Mouse (Mus musculus) forebrain, embryonic 14.5 days (tissue): ENCODE results near the gene Ugt2b34. TPM values are rescaled to one million over a fixed set of nuclear protein-coding genes. Genes with fewer than 3 reads are reported as not detected.
"Not testable (repeated sequence)": the region's sequence is repeated elsewhere in the genome, so short reads cannot be mapped to it uniquely, and the experiment has no call there.

ENCODE experiments used
- ATAC-seq: fragments of 200-750 bp; cut with Nextera tagmentation; 2 replicates; pipeline ENCODE4 v1.8.0; 2017; ENCODE audit warnings: mild to moderate bottlenecking, moderate library complexity
- DNase-seq: peaks from one replicate; pipeline ENCODE4 v3.0.0-alpha.2; 2015; ENCODE audit warnings: low spot score
- H3K27ac ChIP-seq: fragments of 300-500 bp; sonication (generic); 2 replicates; pipeline ENCODE4 v1.5.1; 2014; ENCODE audit warnings: low read depth, mild to moderate bottlenecking, control low read depth, low read length, moderate library complexity
- H3K27me3 ChIP-seq: fragments of 300-500 bp; sonication (generic); replicated peaks from 2 replicates; pipeline ENCODE4 v1.6.1; 2014; ENCODE audit warnings: low read length, control low read depth, mixed read lengths; ENCODE audit not compliant: control insufficient read depth, insufficient read depth
- H3K36me3 ChIP-seq: fragments of 300-500 bp; sonication (generic); 2 replicates; pipeline ENCODE4 v1.6.1; 2014; ENCODE audit warnings: low read length, control low read depth; ENCODE audit not compliant: control insufficient read depth, insufficient read depth
- H3K4me1 ChIP-seq: fragments of 300-500 bp; sonication (generic); 2 replicates; pipeline ENCODE4 v1.6.1; 2014; ENCODE audit warnings: antibody characterized with exemption, low read length, control low read depth; ENCODE audit not compliant: control insufficient read depth, insufficient read depth
- H3K4me2 ChIP-seq: fragments of 300-500 bp; sonication (generic); 2 replicates; pipeline ENCODE4 v1.6.1; 2014; ENCODE audit warnings: mild to moderate bottlenecking, control low read depth, low read length
- H3K4me3 ChIP-seq: fragments of 300-500 bp; sonication (generic); 2 replicates; pipeline ENCODE4 v1.5.1; 2014; ENCODE audit warnings: low read depth, low read length, control low read depth
- H3K9ac ChIP-seq: fragments of 300-500 bp; sonication (generic); 2 replicates; pipeline ENCODE4 v1.6.1; 2014; ENCODE audit warnings: mild to moderate bottlenecking, low read length, control low read depth, moderate library complexity
- H3K9me3 ChIP-seq: fragments of 300-500 bp; sonication (generic); replicated peaks from 2 replicates; pipeline ENCODE4 v1.6.1; 2016; ENCODE audit warnings: low read length, control low read depth, mixed read lengths; ENCODE audit not compliant: control insufficient read depth
- WGBS: fragments of 180-500 bp; shearing (Covaris S2); extraction: QIAGEN DNeasy Blood & Tissue Kit; methylation state at CpG from one replicate; pipeline ENCODE4 v1.1.7; 2014; 5-methylcytosine and 5-hydroxymethylcytosine counted together
- polyA plus RNA-seq: library from polyadenylated mRNA; unstranded; fragments of >200 nt; fragmentation: Nextera tagmentation; extraction: Ambion mirVana; gene quantifications from 2 replicates; pipeline ENCODE4 v1.2.1, GENCODE M21; 2014

The Ugt2b34 gene
- polyA plus RNA-seq, 1 experiment from 2014 or later = not detected

DNA sequence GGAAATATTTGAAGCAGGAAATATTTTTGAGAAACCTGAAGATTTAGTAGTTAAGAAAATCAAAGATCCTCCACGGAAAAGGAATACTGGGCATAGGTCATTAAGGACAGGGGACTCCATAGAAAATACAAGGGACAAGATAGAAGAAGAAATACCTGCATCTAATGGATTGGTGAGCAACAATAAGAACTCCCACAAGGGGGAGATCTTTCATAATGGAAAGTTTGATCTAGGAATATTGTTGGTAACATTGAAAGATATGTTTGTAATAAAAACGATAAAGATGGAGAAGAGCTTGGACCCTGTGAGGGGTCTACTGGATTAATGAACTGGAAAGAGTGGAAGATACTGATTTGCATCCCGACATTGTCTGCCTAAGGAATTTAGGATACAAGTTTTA is 20.1 kb downstream of the Ugt2b34 start:
- DNase-seq = peak; percentile 29
- Histone ChIP-seq H3K4me3 (no peak overlapping the region), H3K4me1 (no peaks in the 10 kb centered on the region), H3K36me3 (no peaks in the 10 kb centered on the region), H3K27ac (no peak overlapping the region), H3K9me3 (no peaks in the 10 kb centered on the region), H3K4me2 (no peak overlapping the region), H3K9ac (no peak overlapping the region), H3K27me3 (no peaks in the 10 kb centered on the region)
- no peak for ATAC-seq
- 53% methylated on average over 3 of the region's 3 CpGs for WGBS

- no peak overlapping the region for H3K4me3 ChIP-seq
- H3K4me2 ChIP-seq = no peak overlapping the region
- no peaks in the 10 kb centered on the region for H3K36me3 ChIP-seq
- ATAC-seq (no peak), DNase-seq (no peak)
- H3K27me3 ChIP-seq = no peaks in the 10 kb centered on the region
- no peak overlapping the region for H3K27ac ChIP-seq
- H3K9ac ChIP-seq = no peak overlapping the region
- 65% methylated on average over 1 of the region's 1 CpGs for WGBS
- no peaks in the 10 kb centered on the region for H3K4me1 ChIP-seq
- no peaks in the 10 kb centered on the region for H3K9me3 ChIP-seq
Observed at GRCm38 (mm10) chr5:86871877-86872276, 34.9 kb downstream of the Ugt2b34 start.

DNA sequence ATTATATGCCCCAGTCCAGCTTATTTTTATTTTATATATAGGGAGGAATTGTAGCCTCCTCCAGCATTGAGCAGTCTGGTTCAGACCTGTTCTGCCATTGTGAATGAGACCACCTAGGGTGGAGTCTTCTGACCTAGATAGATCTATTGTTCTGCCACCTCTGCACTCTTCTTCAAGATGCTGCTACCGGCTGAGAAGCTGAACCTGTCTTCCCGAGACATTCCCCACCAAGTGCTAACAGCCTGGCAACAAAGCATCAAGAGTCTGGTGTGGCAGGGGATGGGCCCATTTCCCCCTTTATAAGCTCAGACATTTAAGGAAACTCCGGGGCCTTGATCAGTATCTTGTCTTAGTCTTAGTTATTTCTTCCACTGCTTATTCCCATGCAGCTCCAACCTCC is 48.4 kb downstream of the Ugt2b34 start:
- Histone ChIP-seq H3K4me3 (no peak overlapping the region), H3K36me3 (no peaks in the 10 kb centered on the region), H3K9ac (no peak overlapping the region), H3K9me3 (no peaks in the 10 kb centered on the region), H3K4me1 (no peaks in the 10 kb centered on the region), H3K27me3 (no peaks in the 10 kb centered on the region), H3K27ac (no peak overlapping the region), H3K4me2 (no peak overlapping the region)
- DNase-seq (no peak), ATAC-seq (no peak)
- WGBS = 47% methylated on average over 3 of the region's 3 CpGs

- ATAC-seq = no peak
- no peak for DNase-seq
- Histone ChIP-seq H3K4me2 (no peak overlapping the region), H3K27me3 (no peaks in the 10 kb centered on the region), H3K9me3 (no peaks in the 10 kb centered on the region), H3K9ac (no peak overlapping the region), H3K27ac (no peak overlapping the region), H3K36me3 (no peaks in the 10 kb centered on the region), H3K4me1 (no peaks in the 10 kb centered on the region), H3K4me3 (no peak overlapping the region)
- WGBS = 8% methylated on average over 1 of the region's 1 CpGs
Observed at GRCm38 (mm10) chr5:86857682-86858081, 49.1 kb downstream of the Ugt2b34 start.

- H3K4me3 ChIP-seq, H3K27me3 ChIP-seq, H3K4me2 ChIP-seq, H3K9ac ChIP-seq, H3K9me3 ChIP-seq, H3K4me1 ChIP-seq, H3K27ac ChIP-seq, H3K36me3 ChIP-seq, ATAC-seq, DNase-seq: not testable (repeated sequence)
- 78% methylated on average over 13 of the region's 13 CpGs for WGBS
Observed at GRCm38 (mm10) chr5:86856505-86856904, 50.2 kb downstream of the Ugt2b34 start.

DNA sequence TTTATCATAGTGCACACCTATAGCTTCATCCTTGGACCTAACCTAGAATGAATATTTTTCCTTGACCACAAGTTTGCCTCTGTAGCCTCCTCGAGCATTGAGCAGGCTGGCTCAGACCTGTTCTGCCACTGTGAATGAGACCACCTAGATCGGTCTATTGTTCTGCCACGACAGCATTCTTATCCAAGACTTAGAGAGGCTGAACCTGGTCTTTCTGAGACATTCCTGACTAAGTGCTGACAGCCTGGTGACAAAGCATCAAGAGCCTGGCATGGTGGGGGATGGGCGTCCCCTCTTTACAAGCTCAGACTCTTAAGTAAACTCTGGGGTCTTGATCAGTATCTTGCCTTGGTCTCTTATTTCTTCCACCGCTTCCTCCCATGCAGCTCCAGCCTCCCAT is 55.1 kb downstream of the Ugt2b34 start:
- no peak overlapping the region for H3K9ac ChIP-seq
- ATAC-seq (no peak), DNase-seq (no peak)
- 41% methylated on average over 5 of the region's 5 CpGs for WGBS
- H3K27me3 ChIP-seq = no peaks in the 10 kb centered on the region
- no peak overlapping the region for H3K27ac ChIP-seq
- no peak overlapping the region for H3K4me3 ChIP-seq
- no peaks in the 10 kb centered on the region for H3K36me3 ChIP-seq
- no peaks in the 10 kb centered on the region for H3K4me1 ChIP-seq
- H3K4me2 ChIP-seq = no peak overlapping the region
- no peaks in the 10 kb centered on the region for H3K9me3 ChIP-seq

DNA sequence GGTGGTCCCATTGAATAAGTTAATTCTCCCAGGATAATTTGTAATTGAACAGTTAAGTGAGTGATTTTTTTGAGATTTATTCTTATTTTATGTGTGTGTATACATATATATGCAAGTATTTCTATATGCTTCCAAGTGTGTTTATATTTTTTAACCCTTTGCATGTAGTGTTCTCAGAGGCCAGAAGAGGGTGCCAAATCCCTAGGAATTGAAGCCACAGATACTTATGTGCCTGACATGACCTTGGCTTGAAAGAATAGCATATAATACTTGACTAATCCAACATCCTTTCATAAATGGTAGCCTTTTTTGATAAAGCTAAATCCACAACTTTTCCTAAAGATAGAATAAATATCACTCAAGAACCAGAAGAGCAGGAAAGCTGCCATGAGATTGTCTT is 56.6 kb downstream of the Ugt2b34 start:
- peak; percentile 70 for DNase-seq
- 0 out of 2 replicates have a peak, but pooled peaks have one; percentile 23 for ATAC-seq

GRCm38 (mm10) chr5:86841261-86841660 is 65.5 kb downstream of the Ugt2b34 start:
- not testable (repeated sequence) for H3K27ac ChIP-seq, DNase-seq, H3K4me3 ChIP-seq

More for the DNA sequence above, 56.6 kb downstream of the Ugt2b34 start:
- H3K27me3 ChIP-seq = no peaks in the 10 kb centered on the region
- no peaks in the 10 kb centered on the region for H3K9me3 ChIP-seq
- no peak overlapping the region for H3K9ac ChIP-seq
- no peaks in the 10 kb centered on the region for H3K4me1 ChIP-seq
- H3K4me3 ChIP-seq = no peak overlapping the region
- H3K27ac ChIP-seq = no peak overlapping the region
- H3K4me2 ChIP-seq = no peak overlapping the region
- H3K36me3 ChIP-seq = no peaks in the 10 kb centered on the region

GRCm38 (mm10) chr5:86840207-86840606 is 66.5 kb downstream of the Ugt2b34 start:
- no peak for DNase-seq
- H3K9ac ChIP-seq = no peak overlapping the region
- H3K27ac ChIP-seq = no peak overlapping the region
- no peak overlapping the region for H3K4me2 ChIP-seq
- H3K9me3 ChIP-seq = no peaks in the 10 kb centered on the region
- no peak overlapping the region for H3K4me3 ChIP-seq
- no peaks in the 10 kb centered on the region for H3K27me3 ChIP-seq
- no peak for ATAC-seq
- peaks cover 18% of the 10 kb centered on the region for H3K36me3 ChIP-seq
- no peaks in the 10 kb centered on the region for H3K4me1 ChIP-seq
- WGBS = 98% methylated on average over 2 of the region's 2 CpGs

More at GRCm38 (mm10) chr5:86841261-86841660, 65.5 kb downstream of the Ugt2b34 start:
- H3K9ac ChIP-seq, H3K4me2 ChIP-seq, H3K27me3 ChIP-seq, H3K36me3 ChIP-seq, H3K4me1 ChIP-seq, ATAC-seq, H3K9me3 ChIP-seq: not testable (repeated sequence)
